Mouse (Mus musculus): ENCODE measurements at regions not wholly inside any gene's neighbourhood (a gene's known extent, or its start where the extent isn't known, plus 50 kb on each side); places are given as distances from the start of the nearest gene placed in this dataset.
A peak's percentile ranks its signal among the peaks of the same experiment; 100 is the strongest.

- no peak overlapping the region for H3K9ac ChIP-seq
- no peak overlapping the region for H3K4me3 ChIP-seq
- H3K36me3 ChIP-seq, result no peaks in the 10 kb centered on the region
- no peak overlapping the region for H3K4me2 ChIP-seq
- no peaks in the 10 kb centered on the region for H3K27me3 ChIP-seq
- no peak for ATAC-seq (replicated peaks; ENCODE audit: insufficient number of reproducible peaks, insufficient read depth, low FRiP score, low read depth)
- no peaks in the 10 kb centered on the region for H3K9me3 ChIP-seq (replicated peaks)
- whole genome bisulfite sequencing, result 71% methylated on average over 4 of the region's 4 CpGs
- no peak overlapping the region for H3K27ac ChIP-seq
- H3K4me1 ChIP-seq (replicated peaks), result no peaks in the 10 kb centered on the region
These were observed 117.4 kb upstream of the Cxxc4 start for GRCm38 (mm10) chr3:134118898-134119297.

DNA sequence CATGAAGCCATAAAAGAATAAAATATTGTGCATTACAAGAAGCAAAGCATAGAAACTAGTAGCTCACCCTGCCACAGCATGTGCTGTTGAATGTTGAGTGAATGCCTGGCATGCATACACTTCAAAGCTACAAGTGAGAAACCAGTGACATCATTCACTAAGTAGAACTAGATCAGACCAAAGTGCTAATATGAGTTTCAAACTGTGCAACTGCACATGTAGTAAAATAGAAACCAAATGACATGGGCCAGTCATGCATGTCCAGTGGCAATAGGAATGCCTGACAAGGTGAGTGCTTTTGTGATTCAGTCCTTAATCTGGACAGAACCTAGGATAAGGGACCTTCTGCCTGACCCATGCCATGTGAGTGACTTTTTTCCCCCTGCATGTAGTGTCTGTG lies 111.3 kb upstream of the Cxxc4 start:
- no peak overlapping the region for H3K4me3 ChIP-seq

GRCm38 (mm10) chr3:134130412-134130811 lies 105.9 kb upstream of the Cxxc4 start:
- H3K4me1 ChIP-seq (replicated peaks), result no peaks in the 10 kb centered on the region
- no peaks in the 10 kb centered on the region for H3K9me3 ChIP-seq (replicated peaks)
- no peak for ATAC-seq (replicated peaks; ENCODE audit: insufficient number of reproducible peaks, insufficient read depth, low FRiP score, low read depth)
- no peaks in the 10 kb centered on the region for H3K36me3 ChIP-seq
- H3K27ac ChIP-seq, result no peak overlapping the region
- no peak overlapping the region for H3K4me3 ChIP-seq
- no peak overlapping the region for H3K4me2 ChIP-seq
- no peak overlapping the region for H3K9ac ChIP-seq
- WGBS, result 51% methylated on average over 3 of the region's 3 CpGs
- no peaks in the 10 kb centered on the region for H3K27me3 ChIP-seq

More for the DNA sequence above, 111.3 kb upstream of the Cxxc4 start:
- Histone ChIP-seq H3K9me3 (replicated peaks) (no peaks in the 10 kb centered on the region), H3K9ac (no peak overlapping the region), H3K4me2 (no peak overlapping the region), H3K27me3 (no peaks in the 10 kb centered on the region), H3K27ac (no peak overlapping the region), H3K36me3 (no peaks in the 10 kb centered on the region), H3K4me1 (replicated peaks) (no peaks in the 10 kb centered on the region)
- no peak for ATAC-seq (replicated peaks; ENCODE audit: insufficient number of reproducible peaks, insufficient read depth, low FRiP score, low read depth)

- H3K4me3 ChIP-seq, result no peak overlapping the region
- H3K36me3 ChIP-seq, result no peaks in the 10 kb centered on the region
- H3K9me3 ChIP-seq (replicated peaks), result no peaks in the 10 kb centered on the region
- H3K4me1 ChIP-seq (replicated peaks), result peaks cover 7% of the 10 kb centered on the region
- no peaks in the 10 kb centered on the region for H3K27me3 ChIP-seq
- H3K4me2 ChIP-seq, result no peak overlapping the region
- no peak overlapping the region for H3K27ac ChIP-seq
- H3K9ac ChIP-seq, result no peak overlapping the region
- ATAC-seq (replicated peaks; ENCODE audit: insufficient number of reproducible peaks, insufficient read depth, low FRiP score, low read depth), result no peak
- 47% methylated on average over 7 of the region's 7 CpGs for WGBS
These were observed 91.0 kb upstream of the Cxxc4 start for GRCm38 (mm10) chr3:134145251-134145650.

- H3K27me3 ChIP-seq, result no peaks in the 10 kb centered on the region
- no peaks in the 10 kb centered on the region for H3K9me3 ChIP-seq (replicated peaks)
- no peak overlapping the region for H3K4me3 ChIP-seq
- no peak overlapping the region for H3K27ac ChIP-seq
- no peak overlapping the region for H3K4me2 ChIP-seq
- H3K9ac ChIP-seq, result no peak overlapping the region
- peaks cover 7% of the 10 kb centered on the region for H3K4me1 ChIP-seq (replicated peaks)
- no peaks in the 10 kb centered on the region for H3K36me3 ChIP-seq
- WGBS, result 86% methylated on average over 3 of the region's 3 CpGs
- ATAC-seq (replicated peaks; ENCODE audit: insufficient number of reproducible peaks, insufficient read depth, low FRiP score, low read depth), result no peak
These were observed 90.3 kb upstream of the Cxxc4 start for GRCm38 (mm10) chr3:134145935-134146334.

DNA sequence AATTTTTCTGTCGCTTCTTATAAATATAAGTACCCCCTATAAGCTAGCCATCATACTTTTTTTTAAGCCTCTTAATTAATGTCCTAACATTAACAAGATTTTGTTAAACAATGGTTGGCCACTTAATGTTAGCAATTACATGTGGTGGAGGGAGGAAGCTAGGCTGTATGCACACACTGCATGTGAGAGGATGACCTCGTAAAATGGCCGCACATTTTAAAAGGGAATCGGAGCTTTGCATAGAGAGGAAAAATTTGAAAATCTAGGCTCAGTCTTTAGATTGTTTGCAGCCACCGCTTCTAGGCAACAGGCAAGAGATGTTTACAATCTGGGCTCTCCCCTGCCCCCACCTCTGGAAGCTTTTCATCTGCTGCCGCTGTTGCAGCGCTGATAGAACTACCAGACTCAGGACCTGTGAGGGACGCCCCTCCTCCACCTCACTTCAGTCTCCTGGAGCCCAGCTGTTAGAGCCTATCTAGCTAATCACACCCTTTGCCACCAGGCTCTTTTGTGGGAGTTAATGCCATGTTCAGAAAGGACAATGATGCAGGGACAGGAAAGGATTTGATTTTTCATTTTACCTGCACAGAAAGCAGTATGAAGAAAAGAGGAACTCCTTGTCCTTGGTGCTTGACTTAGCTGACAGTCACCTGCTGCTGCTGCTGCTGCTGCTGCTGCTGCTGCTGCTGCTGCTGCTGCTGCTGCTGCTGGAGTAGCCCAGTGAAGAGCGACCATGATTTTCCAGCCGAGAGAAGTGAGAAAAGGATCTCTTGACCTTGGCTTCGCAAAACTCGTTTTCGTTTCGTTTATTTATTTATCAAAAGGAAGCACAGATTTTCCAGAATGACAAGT lies 89.7 kb upstream of the Cxxc4 start:
- Histone ChIP-seq H3K9me3 (replicated peaks) (no peaks in the 10 kb centered on the region), H3K4me2 (peak overlapping the region; percentile 62), H3K4me3 (peak overlapping the region; percentile 44), H3K27me3 (no peaks in the 10 kb centered on the region), H3K9ac (peak overlapping the region; percentile 25; the same call in 1 of the 2 replicates), H3K27ac (no peak overlapping the region), H3K36me3 (no peaks in the 10 kb centered on the region), H3K4me1 (replicated peaks) (peaks cover 7% of the 10 kb centered on the region)
- ATAC-seq (replicated peaks; ENCODE audit: insufficient number of reproducible peaks, insufficient read depth, low FRiP score, low read depth), result 0 out of 2 replicates have a peak, but pooled peaks have one; percentile 66
- 15% methylated on average over 14 of the region's 14 CpGs for WGBS

DNA sequence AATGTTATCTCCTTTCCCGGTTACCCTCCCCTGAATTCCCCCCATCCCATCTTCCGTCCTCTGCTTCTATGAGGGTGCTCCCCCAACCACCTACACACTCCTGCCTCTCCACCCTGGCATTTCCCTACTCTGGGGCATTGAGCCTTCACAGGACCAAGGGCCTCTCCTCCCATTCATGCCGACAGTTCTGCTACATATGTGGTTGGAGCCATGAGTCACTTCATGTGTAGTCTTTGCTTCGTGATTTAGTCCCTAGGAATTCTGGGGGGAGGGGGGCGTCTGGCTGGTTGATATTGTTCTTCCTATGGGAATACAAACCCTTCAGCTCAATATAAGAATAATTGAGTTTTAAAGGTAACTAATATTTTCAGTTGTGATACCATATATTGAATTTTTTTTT lies 74.0 kb upstream of the Cxxc4 start:
- Histone ChIP-seq H3K4me3 (no peak overlapping the region), H3K27ac (no peak overlapping the region), H3K9ac (no peak overlapping the region), H3K9me3 (replicated peaks) (no peaks in the 10 kb centered on the region), H3K4me1 (replicated peaks) (no peaks in the 10 kb centered on the region), H3K4me2 (no peak overlapping the region), H3K36me3 (no peaks in the 10 kb centered on the region), H3K27me3 (no peaks in the 10 kb centered on the region)
- ATAC-seq (replicated peaks; ENCODE audit: insufficient number of reproducible peaks, insufficient read depth, low FRiP score, low read depth), result no peak
- 74% methylated on average over 5 of the region's 5 CpGs for WGBS

DNA sequence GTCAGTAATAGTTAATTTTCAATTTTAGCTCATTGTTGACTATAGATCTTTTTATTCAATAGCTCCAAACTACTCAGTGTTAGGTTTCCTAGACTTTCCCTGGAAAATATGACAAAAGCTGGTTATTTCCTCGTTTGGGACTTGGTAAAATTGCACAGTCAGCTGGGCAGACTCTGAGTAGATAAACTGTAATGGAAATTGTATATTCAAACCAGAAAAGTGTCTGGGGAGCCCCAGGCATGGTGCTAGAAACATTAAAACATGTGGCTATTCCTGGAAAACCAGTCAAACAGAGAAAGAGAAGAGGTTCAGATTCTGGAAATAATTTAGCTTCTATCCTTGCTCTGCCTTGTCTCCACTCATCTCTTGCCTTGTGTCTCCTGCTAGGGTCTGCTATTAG lies 66.4 kb upstream of the Cxxc4 start:
- H3K27ac ChIP-seq, result no peak overlapping the region
- H3K4me1 ChIP-seq (replicated peaks), result no peaks in the 10 kb centered on the region
- no peak overlapping the region for H3K4me2 ChIP-seq
- no peaks in the 10 kb centered on the region for H3K9me3 ChIP-seq (replicated peaks)
- H3K27me3 ChIP-seq, result no peaks in the 10 kb centered on the region
- ATAC-seq (replicated peaks; ENCODE audit: insufficient number of reproducible peaks, insufficient read depth, low FRiP score, low read depth), result no peak
- no peak overlapping the region for H3K4me3 ChIP-seq
- no peaks in the 10 kb centered on the region for H3K36me3 ChIP-seq
- 31% methylated on average over 1 of the region's 1 CpGs for WGBS
- H3K9ac ChIP-seq, result no peak overlapping the region

DNA sequence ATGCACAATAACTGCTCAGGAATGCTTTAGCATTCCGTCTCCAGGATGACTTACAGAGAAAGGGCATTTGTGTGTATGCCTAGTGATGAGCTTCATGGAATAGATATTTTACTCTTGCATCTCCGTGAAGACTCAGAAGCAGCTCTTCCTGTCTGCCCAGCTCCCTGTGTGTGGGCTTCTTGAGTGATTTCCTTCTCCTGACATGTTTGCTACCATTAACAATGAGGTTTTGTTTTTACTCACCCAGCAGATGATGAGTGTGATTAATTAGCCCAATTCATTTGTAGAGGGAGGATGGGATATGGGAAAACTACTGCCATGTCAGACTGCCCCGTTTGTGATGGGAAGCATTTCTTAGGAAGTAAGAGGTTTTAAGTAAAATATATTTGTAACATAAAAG lies 63.9 kb upstream of the Cxxc4 start:
- ATAC-seq (replicated peaks; ENCODE audit: insufficient number of reproducible peaks, insufficient read depth, low FRiP score, low read depth), result no peak
- Histone ChIP-seq H3K4me3 (no peak overlapping the region), H3K4me1 (replicated peaks) (no peaks in the 10 kb centered on the region), H3K27ac (no peak overlapping the region), H3K4me2 (no peak overlapping the region), H3K9ac (no peak overlapping the region), H3K36me3 (no peaks in the 10 kb centered on the region), H3K27me3 (no peaks in the 10 kb centered on the region), H3K9me3 (replicated peaks) (no peaks in the 10 kb centered on the region)
- WGBS, result 43% methylated on average over 3 of the region's 3 CpGs

GRCm38 (mm10) chr3:134178491-134179054 lies 57.7 kb upstream of the Cxxc4 start:
- Histone ChIP-seq H3K27ac (no peak overlapping the region), H3K4me3 (no peak overlapping the region), H3K4me2 (no peak overlapping the region), H3K36me3 (no peaks in the 10 kb centered on the region), H3K9me3 (replicated peaks) (no peaks in the 10 kb centered on the region), H3K27me3 (no peaks in the 10 kb centered on the region), H3K4me1 (replicated peaks) (no peaks in the 10 kb centered on the region), H3K9ac (no peak overlapping the region)
- ATAC-seq (replicated peaks; ENCODE audit: insufficient number of reproducible peaks, insufficient read depth, low FRiP score, low read depth), result no peak
- WGBS, result 64% methylated on average over 7 of the region's 7 CpGs

- 85% methylated on average over 4 of the region's 4 CpGs for WGBS
- H3K9ac ChIP-seq, result no peak overlapping the region
- H3K4me3 ChIP-seq, result no peak overlapping the region
- no peak for ATAC-seq (replicated peaks; ENCODE audit: insufficient number of reproducible peaks, insufficient read depth, low FRiP score, low read depth)
- no peaks in the 10 kb centered on the region for H3K36me3 ChIP-seq
- no peaks in the 10 kb centered on the region for H3K27me3 ChIP-seq
- no peak overlapping the region for H3K27ac ChIP-seq
- H3K4me2 ChIP-seq, result no peak overlapping the region
- no peaks in the 10 kb centered on the region for H3K4me1 ChIP-seq (replicated peaks)
- no peaks in the 10 kb centered on the region for H3K9me3 ChIP-seq (replicated peaks)
These were observed 52.2 kb upstream of the Cxxc4 start for GRCm38 (mm10) chr3:134184042-134184441.

All from heart, embryonic 15.5 days (tissue).